ENCODE assay signal across 1 mouse cellular context in genomic region chr3:98339097-98339705, GRCm38 (mm10).
TF ChIP-seq lines count a peak whose summit lies in the region.

No protein-coding gene starts in this region.

TF ChIP-seq in CH12.LX, 34 proteins besides CTCF, POLR2A, EP300 and RAD21 (continued from another document):
- TF ChIP-seq ZNF384 (IDR thresholded peaks at IDR 0.05; ENCODE audit: low read depth, low read length): no peak
- 0 out of 2 replicates have a peak, but pooled peaks have one; percentile 30 for TF ChIP-seq CHD1 (IDR thresholded peaks at IDR 0.05; ENCODE audit: low read depth, low read length)
- 0 out of 2 replicates have a peak, but pooled peaks have one; percentile 1 for TF ChIP-seq TCF12 (IDR thresholded peaks at IDR 0.05; ENCODE audit: low read depth, low read length)
- no peak for TF ChIP-seq PAX5 (IDR thresholded peaks at IDR 0.05; ENCODE audit: low read length)
